Mouse (Mus musculus): Measurements from ENCODE around the gene Slamf8. TPM values are rescaled to one million over a fixed set of nuclear protein-coding genes. Genes with fewer than 3 reads are reported as not detected.

Slamf8 gene
- polyA plus RNA-seq, 1 experiment from 2014 or later, result not detected

GRCm38 (mm10) chr1:172552623-172553022 is 37.7 kb downstream of the Slamf8 start:
- H3K36me3 ChIP-seq (ENCODE audit: control insufficient read depth, insufficient read depth, low read length), result no peaks in the 10 kb centered on the region
- ATAC-seq (replicated peaks; ENCODE audit: low FRiP score), result no peak
- no peak overlapping the region for H3K4me2 ChIP-seq (ENCODE audit: low read depth, low read length, severe bottlenecking)
- no peak for DNase-seq (ENCODE audit: low spot score)
- H3K27ac ChIP-seq (ENCODE audit: low read depth, low read length), result no peak overlapping the region
- no peak overlapping the region for H3K4me3 ChIP-seq (ENCODE audit: low read depth, low read length)
- no peak overlapping the region; the same call in 1 of the 2 replicates for H3K9ac ChIP-seq (ENCODE audit: low read length)
- H3K9me3 ChIP-seq (ENCODE audit: control insufficient read depth, low read length), result no peaks in the 10 kb centered on the region
- WGBS, result 40% methylated on average over 1 of the region's 1 CpGs
- H3K27me3 ChIP-seq (ENCODE audit: control insufficient read depth, insufficient read depth, low read length), result no peaks in the 10 kb centered on the region
- H3K4me1 ChIP-seq (replicated peaks; ENCODE audit: control insufficient read depth, insufficient read depth, low read length), result peaks cover 17% of the 10 kb centered on the region

DNA sequence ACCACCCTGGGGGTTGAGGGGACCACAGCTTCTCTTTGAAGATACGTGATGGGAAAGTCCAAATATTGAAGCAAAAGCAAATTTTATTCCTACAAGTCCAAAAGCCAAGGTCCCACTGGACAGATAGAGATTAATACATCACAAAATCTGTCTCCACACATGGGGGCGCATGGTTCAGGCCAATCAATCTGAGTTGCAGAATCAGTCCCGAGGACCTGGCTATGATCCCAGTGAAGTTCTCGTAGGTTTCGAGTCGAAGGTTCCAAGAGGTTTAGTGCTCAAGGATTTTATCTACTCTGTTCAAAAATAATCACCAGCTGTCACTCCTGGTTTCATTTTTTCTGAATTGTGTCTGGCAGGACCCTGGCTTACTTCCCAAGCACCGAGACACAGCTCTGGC is 39.4 kb downstream of the Slamf8 start:
- Histone ChIP-seq H3K9ac (ENCODE audit: low read length) (peak overlapping the region; percentile 52), H3K4me1 (replicated peaks; ENCODE audit: control insufficient read depth, insufficient read depth, low read length) (peaks cover 17% of the 10 kb centered on the region), H3K27ac (ENCODE audit: low read depth, low read length) (no peak overlapping the region), H3K36me3 (ENCODE audit: control insufficient read depth, insufficient read depth, low read length) (no peaks in the 10 kb centered on the region), H3K4me2 (ENCODE audit: low read depth, low read length, severe bottlenecking) (peak overlapping the region; percentile 71; the same call in 1 of the 2 replicates), H3K4me3 (ENCODE audit: low read depth, low read length) (peak overlapping the region; percentile 42; the same call in 1 of the 2 replicates), H3K9me3 (ENCODE audit: control insufficient read depth, low read length) (no peaks in the 10 kb centered on the region), H3K27me3 (ENCODE audit: control insufficient read depth, insufficient read depth, low read length) (no peaks in the 10 kb centered on the region)
- ATAC-seq (replicated peaks; ENCODE audit: low FRiP score), result peak; percentile 5; the same call in 1 of the 2 replicates
- 54% methylated on average over 7 of the region's 7 CpGs for WGBS
- DNase-seq (ENCODE audit: low spot score), result no peak

- Histone ChIP-seq H3K4me3 (ENCODE audit: low read depth, low read length) (peak overlapping the region; percentile 42), H3K27ac (ENCODE audit: low read depth, low read length) (no peak overlapping the region), H3K4me1 (replicated peaks; ENCODE audit: control insufficient read depth, insufficient read depth, low read length) (peaks cover 17% of the 10 kb centered on the region), H3K36me3 (ENCODE audit: control insufficient read depth, insufficient read depth, low read length) (no peaks in the 10 kb centered on the region), H3K9ac (ENCODE audit: low read length) (peak overlapping the region; percentile 52), H3K9me3 (ENCODE audit: control insufficient read depth, low read length) (no peaks in the 10 kb centered on the region), H3K27me3 (ENCODE audit: control insufficient read depth, insufficient read depth, low read length) (no peaks in the 10 kb centered on the region), H3K4me2 (ENCODE audit: low read depth, low read length, severe bottlenecking) (peak overlapping the region; percentile 71)
- DNase-seq (ENCODE audit: low spot score), result peak; percentile 75
- peak; percentile 94 for ATAC-seq (replicated peaks; ENCODE audit: low FRiP score)
- WGBS, result under 1% methylated on average over 8 of the region's 8 CpGs
Measured at GRCm38 (mm10) chr1:172550551-172550951, 39.8 kb downstream of the Slamf8 start.

GRCm38 (mm10) chr1:172549717-172550116 is 40.7 kb downstream of the Slamf8 start:
- WGBS, result 3% methylated on average over 8 of the region's 8 CpGs
- no peaks in the 10 kb centered on the region for H3K27me3 ChIP-seq (ENCODE audit: control insufficient read depth, insufficient read depth, low read length)
- peak overlapping the region; percentile 42 for H3K4me3 ChIP-seq (ENCODE audit: low read depth, low read length)
- peak overlapping the region; percentile 52; the same call in 1 of the 2 replicates for H3K9ac ChIP-seq (ENCODE audit: low read length)
- peak overlapping the region; percentile 71 for H3K4me2 ChIP-seq (ENCODE audit: low read depth, low read length, severe bottlenecking)
- ATAC-seq (replicated peaks; ENCODE audit: low FRiP score), result no peak
- peaks cover 17% of the 10 kb centered on the region for H3K4me1 ChIP-seq (replicated peaks; ENCODE audit: control insufficient read depth, insufficient read depth, low read length)
- DNase-seq (ENCODE audit: low spot score), result no peak
- H3K9me3 ChIP-seq (ENCODE audit: control insufficient read depth, low read length), result no peaks in the 10 kb centered on the region
- no peak overlapping the region for H3K27ac ChIP-seq (ENCODE audit: low read depth, low read length)
- no peaks in the 10 kb centered on the region for H3K36me3 ChIP-seq (ENCODE audit: control insufficient read depth, insufficient read depth, low read length)

- no peak for ATAC-seq (replicated peaks; ENCODE audit: low FRiP score)
- no peaks in the 10 kb centered on the region for H3K36me3 ChIP-seq (ENCODE audit: control insufficient read depth, insufficient read depth, low read length)
- WGBS, result 4% methylated on average over 2 of the region's 2 CpGs
- H3K27ac ChIP-seq (ENCODE audit: low read depth, low read length), result no peak overlapping the region
- no peak for DNase-seq (ENCODE audit: low spot score)
- H3K9me3 ChIP-seq (ENCODE audit: control insufficient read depth, low read length), result no peaks in the 10 kb centered on the region
- H3K4me1 ChIP-seq (replicated peaks; ENCODE audit: control insufficient read depth, insufficient read depth, low read length), result peaks cover 17% of the 10 kb centered on the region
- H3K4me2 ChIP-seq (ENCODE audit: low read depth, low read length, severe bottlenecking), result peak overlapping the region; percentile 71; the same call in 1 of the 2 replicates
- no peak overlapping the region for H3K9ac ChIP-seq (ENCODE audit: low read length)
- H3K4me3 ChIP-seq (ENCODE audit: low read depth, low read length), result no peak overlapping the region
- H3K27me3 ChIP-seq (ENCODE audit: control insufficient read depth, insufficient read depth, low read length), result no peaks in the 10 kb centered on the region
Measured at GRCm38 (mm10) chr1:172549314-172549713, 41.1 kb downstream of the Slamf8 start.

DNA sequence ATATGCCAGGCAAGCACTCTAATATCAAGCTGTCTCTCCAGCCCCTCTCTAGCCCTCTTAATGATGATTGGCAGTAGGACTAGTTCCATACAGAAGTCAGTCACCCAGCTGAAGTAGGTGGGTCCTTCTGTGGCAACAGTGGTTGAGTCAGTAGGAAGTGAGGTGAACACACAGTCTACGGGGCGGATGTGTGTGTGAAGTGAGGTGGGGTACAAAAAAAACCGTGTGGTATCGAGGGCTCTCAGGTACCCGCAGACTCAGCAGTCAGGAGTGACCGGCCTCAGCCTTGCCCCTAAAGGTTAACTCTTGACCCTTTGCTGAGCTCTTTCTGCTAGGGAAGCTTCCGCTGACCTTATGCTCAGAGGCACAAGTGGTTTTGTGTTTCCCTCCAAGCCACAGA is 41.9 kb downstream of the Slamf8 start:
- H3K9me3 ChIP-seq (ENCODE audit: control insufficient read depth, low read length), result no peaks in the 10 kb centered on the region
- peaks cover 17% of the 10 kb centered on the region for H3K4me1 ChIP-seq (replicated peaks; ENCODE audit: control insufficient read depth, insufficient read depth, low read length)
- H3K27me3 ChIP-seq (ENCODE audit: control insufficient read depth, insufficient read depth, low read length), result no peaks in the 10 kb centered on the region
- DNase-seq (ENCODE audit: low spot score) (no peak), ATAC-seq (replicated peaks; ENCODE audit: low FRiP score) (no peak)
- H3K4me3 ChIP-seq (ENCODE audit: low read depth, low read length), result no peak overlapping the region
- H3K9ac ChIP-seq (ENCODE audit: low read length), result no peak overlapping the region
- no peak overlapping the region for H3K4me2 ChIP-seq (ENCODE audit: low read depth, low read length, severe bottlenecking)
- no peak overlapping the region for H3K27ac ChIP-seq (ENCODE audit: low read depth, low read length)
- no peaks in the 10 kb centered on the region for H3K36me3 ChIP-seq (ENCODE audit: control insufficient read depth, insufficient read depth, low read length)
- 49% methylated on average over 7 of the region's 7 CpGs for WGBS

DNA sequence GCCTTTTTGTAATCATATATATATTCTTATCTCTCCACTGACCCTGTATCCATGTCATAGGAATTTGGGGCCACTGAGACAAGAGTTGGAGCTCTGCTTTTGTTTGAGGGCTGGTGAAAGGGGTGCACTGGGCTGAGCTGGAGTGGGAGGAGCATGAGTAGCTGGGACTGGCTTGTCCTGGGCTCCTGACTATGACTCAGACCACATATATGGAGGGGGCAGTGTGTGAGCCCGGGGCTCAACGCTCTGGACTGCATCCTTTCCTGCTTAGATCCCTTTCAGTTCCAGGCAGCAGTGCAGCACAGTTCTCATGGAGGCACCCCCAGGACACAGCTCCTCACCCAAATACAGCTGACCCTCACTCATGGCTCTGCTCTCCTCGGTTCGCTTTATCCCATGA is 44.3 kb downstream of the Slamf8 start:
- no peak for ATAC-seq (replicated peaks; ENCODE audit: low FRiP score)
- 88% methylated on average over 4 of the region's 4 CpGs for WGBS

GRCm38 (mm10) chr1:172540283-172540820 is 50.0 kb downstream of the Slamf8 start:
- peak overlapping the region; percentile 32 for H3K9ac ChIP-seq (ENCODE audit: low read length)
- H3K36me3 ChIP-seq (ENCODE audit: control insufficient read depth, insufficient read depth, low read length), result no peaks in the 10 kb centered on the region
- DNase-seq (ENCODE audit: low spot score), result no peak
- ATAC-seq (replicated peaks; ENCODE audit: low FRiP score), result no peak
- 46% methylated on average over 11 of the region's 11 CpGs for WGBS
- H3K4me3 ChIP-seq (ENCODE audit: low read depth, low read length), result no peak overlapping the region
- no peaks in the 10 kb centered on the region for H3K27me3 ChIP-seq (ENCODE audit: control insufficient read depth, insufficient read depth, low read length)
- H3K27ac ChIP-seq (ENCODE audit: low read depth, low read length), result no peak overlapping the region
- H3K4me2 ChIP-seq (ENCODE audit: low read depth, low read length, severe bottlenecking), result no peak overlapping the region
- H3K9me3 ChIP-seq (ENCODE audit: control insufficient read depth, low read length), result no peaks in the 10 kb centered on the region
- peaks cover 1% of the 10 kb centered on the region; the same call in 1 of the 2 replicates for H3K4me1 ChIP-seq (replicated peaks; ENCODE audit: control insufficient read depth, insufficient read depth, low read length)

More for the DNA sequence above, 44.3 kb downstream of the Slamf8 start:
- H3K9me3 ChIP-seq (ENCODE audit: control insufficient read depth, low read length), result no peaks in the 10 kb centered on the region
- H3K9ac ChIP-seq (ENCODE audit: low read length), result no peak overlapping the region
- H3K4me3 ChIP-seq (ENCODE audit: low read depth, low read length), result no peak overlapping the region
- no peaks in the 10 kb centered on the region for H3K36me3 ChIP-seq (ENCODE audit: control insufficient read depth, insufficient read depth, low read length)
- no peak for DNase-seq (ENCODE audit: low spot score)
- H3K27ac ChIP-seq (ENCODE audit: low read depth, low read length), result no peak overlapping the region
- no peaks in the 10 kb centered on the region for H3K27me3 ChIP-seq (ENCODE audit: control insufficient read depth, insufficient read depth, low read length)
- H3K4me2 ChIP-seq (ENCODE audit: low read depth, low read length, severe bottlenecking), result no peak overlapping the region
- H3K4me1 ChIP-seq (replicated peaks; ENCODE audit: control insufficient read depth, insufficient read depth, low read length), result peaks cover 14% of the 10 kb centered on the region

DNA sequence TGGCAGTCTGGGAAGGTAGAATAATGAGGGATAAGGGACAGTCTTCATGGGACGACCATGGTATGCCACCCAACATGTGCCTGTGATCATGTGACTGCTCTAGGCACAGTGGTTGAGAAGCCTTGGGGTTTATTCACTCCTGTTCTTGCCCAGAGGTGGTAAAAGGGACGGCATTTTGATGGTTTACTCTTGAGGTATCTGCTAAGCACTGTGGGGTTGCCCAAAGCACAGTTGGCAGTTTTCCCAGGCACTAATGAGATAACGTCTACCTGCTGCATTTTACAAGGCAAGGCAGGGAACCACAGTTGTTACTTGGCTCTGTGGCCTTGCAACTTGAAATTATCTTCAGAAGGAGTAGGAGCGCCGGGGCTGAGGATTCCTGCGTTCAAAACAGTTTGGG is 50.5 kb downstream of the Slamf8 start:
- Histone ChIP-seq H3K9ac (ENCODE audit: low read length) (no peak overlapping the region; the same call in 1 of the 2 replicates), H3K4me1 (replicated peaks; ENCODE audit: control insufficient read depth, insufficient read depth, low read length) (peaks cover 1% of the 10 kb centered on the region; the same call in 1 of the 2 replicates), H3K4me2 (ENCODE audit: low read depth, low read length, severe bottlenecking) (no peak overlapping the region), H3K36me3 (ENCODE audit: control insufficient read depth, insufficient read depth, low read length) (no peaks in the 10 kb centered on the region), H3K9me3 (ENCODE audit: control insufficient read depth, low read length) (no peaks in the 10 kb centered on the region), H3K27me3 (ENCODE audit: control insufficient read depth, insufficient read depth, low read length) (no peaks in the 10 kb centered on the region), H3K4me3 (ENCODE audit: low read depth, low read length) (no peak overlapping the region), H3K27ac (ENCODE audit: low read depth, low read length) (no peak overlapping the region)
- WGBS, result 65% methylated on average over 6 of the region's 6 CpGs
- DNase-seq (ENCODE audit: low spot score) (no peak), ATAC-seq (replicated peaks; ENCODE audit: low FRiP score) (0 out of 2 replicates have a peak, but pooled peaks have one; percentile 22)
